ENCODE assay signal across 18 mouse cellular contexts in genomic region chr5:137346983-137347382, GRCm38 (mm10). TPM values are rescaled to one million over a fixed set of nuclear protein-coding genes. Genes with fewer than 3 reads are reported as not detected.
DNase-seq lines count a peak whose midpoint lies in the region; ATAC-seq and TF ChIP-seq lines count a peak whose summit lies in the region.
"Had no signal": no experiment of that assay in that cellular context is flagged by ENCODE, and none has a peak within 500 bp of the region (broad histone marks: within the 10 kb centered on the region; RNA-seq: fewer than 3 reads in every experiment).

No protein-coding gene starts in this region.

- no peaks in the 10 kb centered on the region for H3K27me3 ChIP-seq in kidney, embryonic 15.5 days
- H3K27me3 ChIP-seq in kidney, adult 2 months (replicated peaks; ENCODE audit: control insufficient read depth, insufficient read depth, low read length) = no peaks in the 10 kb centered on the region
- H3K27me3 ChIP-seq in stomach, embryonic 14.5 days (ENCODE audit: control insufficient read depth, insufficient read depth, low read length) = no peaks in the 10 kb centered on the region
- H3K27me3 ChIP-seq in stomach, postnatal 0 days (ENCODE audit: control insufficient read depth, insufficient read depth, low read length) = no peaks in the 10 kb centered on the region
- peaks cover 44% of the 10 kb centered on the region for H3K27me3 ChIP-seq in liver, embryonic 11.5 days (replicated peaks; ENCODE audit: control insufficient read depth, insufficient read depth, low read length)
- no peaks in the 10 kb centered on the region for H3K27me3 ChIP-seq in stomach, embryonic 16.5 days (ENCODE audit: control insufficient read depth, insufficient read depth, low read length)
- H3K27me3 ChIP-seq in hindbrain, embryonic 10.5 days (ENCODE audit: insufficient read depth, poor library complexity, severe bottlenecking) = no peaks in the 10 kb centered on the region

- 0 out of 2 replicates have a peak overlapping the region, but pooled peaks have one; percentile 19 for H3K27ac ChIP-seq in kidney, embryonic 15.5 days
- H3K27ac ChIP-seq in kidney, adult 2 months (ENCODE audit: insufficient read depth, low read depth, low read length) = no peak overlapping the region
- H3K27ac ChIP-seq in stomach, embryonic 14.5 days (ENCODE audit: low read length) = peak overlapping the region; percentile 58; the same call in 1 of the 2 replicates
- H3K27ac ChIP-seq in stomach, postnatal 0 days (replicated peaks) = no peak overlapping the region
- peak overlapping the region; percentile 58; the same call in 1 of the 2 replicates for H3K27ac ChIP-seq in liver, embryonic 11.5 days (ENCODE audit: low read depth, low read length)
- peak overlapping the region; percentile 75 for H3K27ac ChIP-seq in stomach, embryonic 16.5 days (ENCODE audit: low read length)
- H3K27ac ChIP-seq in hindbrain, embryonic 10.5 days = no peak overlapping the region
- H3K27ac ChIP-seq: hindbrain, embryonic 13.5 days; neural tube, embryonic 13.5 days had no signal

- H3K36me3 ChIP-seq in kidney, embryonic 15.5 days = no peaks in the 10 kb centered on the region
- no peaks in the 10 kb centered on the region for H3K36me3 ChIP-seq in kidney, adult 2 months (ENCODE audit: control insufficient read depth, insufficient read depth, low read length)
- no peaks in the 10 kb centered on the region for H3K36me3 ChIP-seq in stomach, embryonic 14.5 days (ENCODE audit: control insufficient read depth, insufficient read depth, low read length)
- H3K36me3 ChIP-seq in stomach, postnatal 0 days (ENCODE audit: control insufficient read depth, insufficient read depth, low read length) = no peaks in the 10 kb centered on the region
- no peaks in the 10 kb centered on the region for H3K36me3 ChIP-seq in liver, embryonic 11.5 days (ENCODE audit: control insufficient read depth, insufficient read depth, low read length)
- no peaks in the 10 kb centered on the region for H3K36me3 ChIP-seq in stomach, embryonic 16.5 days (ENCODE audit: control insufficient read depth, insufficient read depth, low read length)
- no peaks in the 10 kb centered on the region for H3K36me3 ChIP-seq in hindbrain, embryonic 10.5 days
- H3K36me3 ChIP-seq: G1E; hindbrain, embryonic 13.5 days; neural tube, embryonic 13.5 days had no signal

- TF ChIP-seq CTCF in kidney, adult 2 months (conservative IDR thresholded peaks at IDR 0.05; ENCODE audit: insufficient read depth, insufficient read length, low read depth, low read length) = no peak
- TF ChIP-seq CTCF in stomach, postnatal 0 days (IDR thresholded peaks at IDR 0.05; ENCODE audit: low read depth) = no peak

- H3K4me2 ChIP-seq in kidney, embryonic 15.5 days = no peak overlapping the region
- no peak overlapping the region for H3K4me2 ChIP-seq in stomach, embryonic 14.5 days (replicated peaks; ENCODE audit: low read depth, low read length)
- no peak overlapping the region for H3K4me2 ChIP-seq in stomach, postnatal 0 days (replicated peaks; ENCODE audit: low read depth)
- H3K4me2 ChIP-seq in liver, embryonic 11.5 days = no peak overlapping the region
- no peak overlapping the region for H3K4me2 ChIP-seq in stomach, embryonic 16.5 days (ENCODE audit: low read depth, low read length)
- H3K4me2 ChIP-seq: hindbrain, embryonic 13.5 days; midbrain, embryonic 11.5 days; neural tube, embryonic 13.5 days had no signal

- 0 out of 2 replicates have a peak, but pooled peaks cover 2% of the 10 kb centered on the region for H3K9me3 ChIP-seq in kidney, embryonic 15.5 days (replicated peaks)
- H3K9me3 ChIP-seq in stomach, embryonic 14.5 days (ENCODE audit: control insufficient read depth, low read depth, low read length) = no peaks in the 10 kb centered on the region
- H3K9me3 ChIP-seq in stomach, postnatal 0 days (ENCODE audit: control insufficient read depth, low read length) = no peaks in the 10 kb centered on the region
- no peaks in the 10 kb centered on the region for H3K9me3 ChIP-seq in liver, embryonic 11.5 days (ENCODE audit: control insufficient read depth, low read length)
- no peaks in the 10 kb centered on the region for H3K9me3 ChIP-seq in stomach, embryonic 16.5 days (replicated peaks; ENCODE audit: control insufficient read depth, low read length)
- no peaks in the 10 kb centered on the region for H3K9me3 ChIP-seq in hindbrain, embryonic 10.5 days
- H3K9me3 ChIP-seq: G1E; hindbrain, embryonic 13.5 days; neural tube, embryonic 13.5 days had no signal

- no peak overlapping the region for H3K9ac ChIP-seq in kidney, embryonic 15.5 days
- H3K9ac ChIP-seq in stomach, embryonic 14.5 days (replicated peaks; ENCODE audit: low read depth, low read length) = no peak overlapping the region
- H3K9ac ChIP-seq in stomach, postnatal 0 days (ENCODE audit: low read length) = no peak overlapping the region
- no peak overlapping the region for H3K9ac ChIP-seq in liver, embryonic 11.5 days (ENCODE audit: low read depth, low read length)
- no peak overlapping the region for H3K9ac ChIP-seq in stomach, embryonic 16.5 days (ENCODE audit: low read length)
- H3K9ac ChIP-seq: forebrain, postnatal 0 days; hindbrain, embryonic 13.5 days; neural tube, embryonic 13.5 days had no signal

- WGBS in kidney, embryonic 15.5 days = 79% methylated on average over 4 of the region's 4 CpGs
- 77% methylated on average over 4 of the region's 4 CpGs for WGBS in kidney, adult 2 months
- WGBS in stomach, embryonic 14.5 days = 76% methylated on average over 4 of the region's 4 CpGs
- 68% methylated on average over 4 of the region's 4 CpGs for WGBS in stomach, postnatal 0 days
- 68% methylated on average over 4 of the region's 4 CpGs for WGBS in liver, embryonic 11.5 days
- 74% methylated on average over 4 of the region's 4 CpGs for WGBS in stomach, embryonic 16.5 days
- WGBS in hindbrain, embryonic 10.5 days = 91% methylated on average over 4 of the region's 4 CpGs

- TF ChIP-seq POLR2A in kidney, adult 2 months (IDR thresholded peaks at IDR 0.05; ENCODE audit: low read depth, low read length) = no peak

- peaks cover 56% of the 10 kb centered on the region for H3K4me1 ChIP-seq in kidney, embryonic 15.5 days
- H3K4me1 ChIP-seq in kidney, adult 2 months (ENCODE audit: control insufficient read depth, insufficient read depth, low read length) = peaks cover 18% of the 10 kb centered on the region; the same call in 1 of the 2 replicates
- H3K4me1 ChIP-seq in stomach, embryonic 14.5 days (ENCODE audit: control insufficient read depth, insufficient read depth, low read length) = peaks cover 18% of the 10 kb centered on the region; the same call in 1 of the 2 replicates
- H3K4me1 ChIP-seq in stomach, postnatal 0 days (replicated peaks; ENCODE audit: control insufficient read depth, insufficient read depth) = 0 out of 2 replicates have a peak, but pooled peaks cover 5% of the 10 kb centered on the region
- peaks cover 15% of the 10 kb centered on the region for H3K4me1 ChIP-seq in liver, embryonic 11.5 days (replicated peaks; ENCODE audit: control insufficient read depth, insufficient read depth, low read length)
- H3K4me1 ChIP-seq in stomach, embryonic 16.5 days (ENCODE audit: control insufficient read depth, insufficient read depth, low read length) = peaks cover 26% of the 10 kb centered on the region
- H3K4me1 ChIP-seq in hindbrain, embryonic 10.5 days (replicated peaks) = peaks cover 57% of the 10 kb centered on the region

- no peak overlapping the region for H3K4me3 ChIP-seq in kidney, embryonic 15.5 days (replicated peaks)
- H3K4me3 ChIP-seq in kidney, adult 2 months (ENCODE audit: insufficient read depth, low read depth, low read length) = no peak overlapping the region
- H3K4me3 ChIP-seq in stomach, embryonic 14.5 days (ENCODE audit: low read depth, low read length) = no peak overlapping the region
- no peak overlapping the region for H3K4me3 ChIP-seq in stomach, postnatal 0 days (ENCODE audit: low read depth, low read length)
- H3K4me3 ChIP-seq in liver, embryonic 11.5 days (ENCODE audit: low read depth, low read length) = no peak overlapping the region
- H3K4me3 ChIP-seq in stomach, embryonic 16.5 days (replicated peaks; ENCODE audit: low read length) = no peak overlapping the region
- H3K4me3 ChIP-seq in hindbrain, embryonic 10.5 days = no peak overlapping the region
- H3K4me3 ChIP-seq: hindbrain, embryonic 13.5 days; neural tube, embryonic 13.5 days had no signal

- ATAC-seq in kidney, embryonic 15.5 days (replicated peaks; ENCODE audit: low FRiP score) = no peak
- no peak for ATAC-seq in stomach, embryonic 14.5 days (ENCODE audit: insufficient number of reproducible peaks, insufficient read depth, low FRiP score, low read depth)
- ATAC-seq in stomach, postnatal 0 days (ENCODE audit: low FRiP score, low TSS enrichment) = no peak
- ATAC-seq in liver, embryonic 11.5 days (replicated peaks; ENCODE audit: low FRiP score) = no peak
- no peak for ATAC-seq in stomach, embryonic 16.5 days (ENCODE audit: insufficient read depth, low FRiP score)
- ATAC-seq: CD4-positive, CD25-positive, alpha-beta regulatory T cell, adult 4 months; forebrain, postnatal 0 days had no signal

- no peak for TF ChIP-seq EP300 in stomach, postnatal 0 days (optimal IDR thresholded peaks at IDR 0.05)

- DNase-seq in kidney, adult 2 months = no peak
- DNase-seq in stomach, postnatal 0 days (ENCODE audit: low spot score) = no peak
- no peak for DNase-seq in liver, embryonic 11.5 days (ENCODE audit: low spot score)
- no peak for DNase-seq in layer of hippocampus, adult 18-20 months (ENCODE audit: low spot score in 2 of 2)
- DNase-seq in hindbrain, embryonic 10.5 days (ENCODE audit: low spot score) = no peak
- DNase-seq: cerebellum, postnatal 10 days; forebrain, postnatal 0 days; kidney, adult 8-10 months; right cerebral cortex, postnatal 14 days; thymus, adult 18-20 months had no signal

RNA-seq across cellular contexts. Expression of gene Ephb4, which starts 2.9 kb away (rescaled TPM):
- 49.1 and 54.9 TPM in 2 replicates for polyA plus RNA-seq in kidney, embryonic 15.5 days (2015; fragmentation: Nextera tagmentation; extraction: Ambion mirVana)
- polyA plus RNA-seq in kidney, adult 2 months (2012; rRNA removed) = 49.1 and 53.3 TPM in 2 replicates
- polyA plus RNA-seq in stomach, embryonic 14.5 days (2014; fragmentation: Nextera tagmentation; extraction: Ambion mirVana) = 42.0 and 44.6 TPM in 2 replicates
- 12.1 and 13.9 TPM in 2 replicates for polyA plus RNA-seq in stomach, postnatal 0 days (2015; fragmentation: Nextera tagmentation; extraction: Ambion mirVana)
- polyA plus RNA-seq in liver, embryonic 11.5 days (2014; fragmentation: Nextera tagmentation; extraction: Ambion mirVana) = 28.2 and 29.9 TPM in 2 replicates
- 31.3 and 31.6 TPM in 2 replicates for polyA plus RNA-seq in stomach, embryonic 16.5 days (2015; fragmentation: Nextera tagmentation; extraction: Ambion mirVana)
- total RNA-seq in layer of hippocampus, adult 18-20 months (2021) = 1 to 10 TPM; 4.5 to 4.7 TPM
- polyA plus RNA-seq in hindbrain, embryonic 10.5 days (2016; fragmentation: Nextera tagmentation; extraction: Ambion mirVana) = 29.7 and 31.4 TPM in 2 replicates
- polyA plus RNA-seq: CD4-positive, CD25-positive, alpha-beta regulatory T cell, adult 4 months had no signal

RNA-seq across cellular contexts. Expression of gene Slc12a9, which starts 13.6 kb away (rescaled TPM):
- polyA plus RNA-seq in kidney, embryonic 15.5 days (2015; fragmentation: Nextera tagmentation; extraction: Ambion mirVana) = 14.2 and 16.0 TPM in 2 replicates
- polyA plus RNA-seq in kidney, adult 2 months (2012; rRNA removed) = 21.6 and 25.9 TPM in 2 replicates
- polyA plus RNA-seq in stomach, embryonic 14.5 days (2014; fragmentation: Nextera tagmentation; extraction: Ambion mirVana) = 8.0 and 10.1 TPM in 2 replicates
- 6.5 and 7.2 TPM in 2 replicates for polyA plus RNA-seq in stomach, postnatal 0 days (2015; fragmentation: Nextera tagmentation; extraction: Ambion mirVana)
- 6.4 and 7.0 TPM in 2 replicates for polyA plus RNA-seq in liver, embryonic 11.5 days (2014; fragmentation: Nextera tagmentation; extraction: Ambion mirVana)
- polyA plus RNA-seq in stomach, embryonic 16.5 days (2015; fragmentation: Nextera tagmentation; extraction: Ambion mirVana) = 12.6 and 13.7 TPM in 2 replicates
- total RNA-seq in layer of hippocampus, adult 18-20 months (2021) = 10 to 100 TPM; 21.6 to 23.7 TPM
- polyA plus RNA-seq in hindbrain, embryonic 10.5 days (2016; fragmentation: Nextera tagmentation; extraction: Ambion mirVana) = 14.2 and 17.2 TPM in 2 replicates

RNA-seq across cellular contexts. Expression of gene Trip6, which starts 32.8 kb away (rescaled TPM):
- 77.9 and 87.5 TPM in 2 replicates for polyA plus RNA-seq in kidney, embryonic 15.5 days (2015; fragmentation: Nextera tagmentation; extraction: Ambion mirVana)
- polyA plus RNA-seq in kidney, adult 2 months (2012; rRNA removed) = 53.2 and 60.2 TPM in 2 replicates
- 75.3 and 76.2 TPM in 2 replicates for polyA plus RNA-seq in stomach, embryonic 14.5 days (2014; fragmentation: Nextera tagmentation; extraction: Ambion mirVana)
- 46.4 and 47.9 TPM in 2 replicates for polyA plus RNA-seq in stomach, postnatal 0 days (2015; fragmentation: Nextera tagmentation; extraction: Ambion mirVana)
- polyA plus RNA-seq in liver, embryonic 11.5 days (2014; fragmentation: Nextera tagmentation; extraction: Ambion mirVana) = 31.0 and 31.6 TPM in 2 replicates
- polyA plus RNA-seq in stomach, embryonic 16.5 days (2015; fragmentation: Nextera tagmentation; extraction: Ambion mirVana) = 77.6 and 77.8 TPM in 2 replicates
- total RNA-seq in layer of hippocampus, adult 18-20 months (2021) = 1 to 10 TPM; 5.4 to 6.2 TPM
- polyA plus RNA-seq in hindbrain, embryonic 10.5 days (2016; fragmentation: Nextera tagmentation; extraction: Ambion mirVana) = 53.9 and 57.2 TPM in 2 replicates

RNA-seq across cellular contexts. Expression of gene Srrt, which starts 39.5 kb away (rescaled TPM):
- 141 and 158 TPM in 2 replicates for polyA plus RNA-seq in kidney, embryonic 15.5 days (2015; fragmentation: Nextera tagmentation; extraction: Ambion mirVana)
- 83.0 and 86.9 TPM in 2 replicates for polyA plus RNA-seq in kidney, adult 2 months (2012; rRNA removed)
- polyA plus RNA-seq in stomach, embryonic 14.5 days (2014; fragmentation: Nextera tagmentation; extraction: Ambion mirVana) = 111 and 120 TPM in 2 replicates
- 29.3 and 31.6 TPM in 2 replicates for polyA plus RNA-seq in stomach, postnatal 0 days (2015; fragmentation: Nextera tagmentation; extraction: Ambion mirVana)
- polyA plus RNA-seq in liver, embryonic 11.5 days (2014; fragmentation: Nextera tagmentation; extraction: Ambion mirVana) = 165 and 169 TPM in 2 replicates
- 113 and 116 TPM in 2 replicates for polyA plus RNA-seq in stomach, embryonic 16.5 days (2015; fragmentation: Nextera tagmentation; extraction: Ambion mirVana)
- 100 to 1,000 TPM; 202 to 234 TPM for total RNA-seq in layer of hippocampus, adult 18-20 months (2021)
- 175 and 186 TPM in 2 replicates for polyA plus RNA-seq in hindbrain, embryonic 10.5 days (2016; fragmentation: Nextera tagmentation; extraction: Ambion mirVana)

RNA-seq across cellular contexts. Expression of gene Ufsp1, which starts 52.6 kb away (rescaled TPM):
- 5.9 and 7.3 TPM in 2 replicates for polyA plus RNA-seq in kidney, embryonic 15.5 days (2015; fragmentation: Nextera tagmentation; extraction: Ambion mirVana)
- polyA plus RNA-seq in kidney, adult 2 months (2012; rRNA removed) = 17.3 and 18.4 TPM in 2 replicates
- 8.1 and 8.5 TPM in 2 replicates for polyA plus RNA-seq in stomach, embryonic 14.5 days (2014; fragmentation: Nextera tagmentation; extraction: Ambion mirVana)
- 11.0 and 11.4 TPM in 2 replicates for polyA plus RNA-seq in stomach, postnatal 0 days (2015; fragmentation: Nextera tagmentation; extraction: Ambion mirVana)
- polyA plus RNA-seq in liver, embryonic 11.5 days (2014; fragmentation: Nextera tagmentation; extraction: Ambion mirVana) = 13.3 and 13.5 TPM in 2 replicates
- polyA plus RNA-seq in stomach, embryonic 16.5 days (2015; fragmentation: Nextera tagmentation; extraction: Ambion mirVana) = 7.3 and 8.6 TPM in 2 replicates
- 10 to 100 TPM; 10.9 to 11.7 TPM for total RNA-seq in layer of hippocampus, adult 18-20 months (2021)
- 10.6 and 12.2 TPM in 2 replicates for polyA plus RNA-seq in hindbrain, embryonic 10.5 days (2016; fragmentation: Nextera tagmentation; extraction: Ambion mirVana)

Comparison
In these comparisons a context has a peak if more than half of its experiments do, and no peak if none do; other contexts are left out.
1. H3K27ac ChIP-seq: peak in kidney, embryonic 15.5 days (single experiment), stomach, embryonic 14.5 days (single experiment), liver, embryonic 11.5 days (single experiment) and stomach, embryonic 16.5 days (single experiment); none in kidney, adult 2 months (single experiment), stomach, postnatal 0 days (single experiment) and hindbrain, embryonic 10.5 days (single experiment).